Comparison of ENCODE assay signal across 8 mouse cellular contexts in genomic region chr4:101497336-101497735, GRCm38 (mm10). TPM values are rescaled to one million over a fixed set of nuclear protein-coding genes. Genes with fewer than 3 reads are reported as not detected.
DNase-seq lines count a peak whose midpoint lies in the region; ATAC-seq and TF ChIP-seq lines count a peak whose summit lies in the region.

No protein-coding gene starts in this region.

- H3K27me3 ChIP-seq in thymus, adult 2 months (ENCODE audit: control insufficient read depth, insufficient read depth, low read length), result peaks cover 3% of the 10 kb centered on the region; the same call in 1 of the 2 replicates
- H3K27me3 ChIP-seq in hindbrain, embryonic 10.5 days (ENCODE audit: insufficient read depth, poor library complexity, severe bottlenecking), result peaks cover 63% of the 10 kb centered on the region
- peaks cover 35% of the 10 kb centered on the region for H3K27me3 ChIP-seq in limb, embryonic 15.5 days

- peak overlapping the region; percentile 9; the same call in 1 of the 2 replicates for H3K4me3 ChIP-seq in thymus, adult 2 months (ENCODE audit: control insufficient read depth, insufficient read depth, low read length)
- H3K4me3 ChIP-seq in hindbrain, embryonic 10.5 days, result peak overlapping the region; percentile 64
- H3K4me3 ChIP-seq in limb, embryonic 15.5 days, result peak overlapping the region; percentile 54

- no peaks in the 10 kb centered on the region for H3K9me3 ChIP-seq in hindbrain, embryonic 10.5 days
- H3K9me3 ChIP-seq in limb, embryonic 15.5 days, result no peaks in the 10 kb centered on the region

- H3K4me2 ChIP-seq in limb, embryonic 15.5 days, result peak overlapping the region; percentile 99

- ATAC-seq in limb, embryonic 15.5 days (ENCODE audit: insufficient number of reproducible peaks, low FRiP score, low TSS enrichment, low read depth), result no peak

- no peak overlapping the region for H3K9ac ChIP-seq in limb, embryonic 15.5 days

- 3% methylated on average over 14 of the region's 14 CpGs for WGBS in thymus, adult 2 months
- 5% methylated on average over 14 of the region's 14 CpGs for WGBS in hindbrain, embryonic 10.5 days
- WGBS in limb, embryonic 15.5 days, result 5% methylated on average over 14 of the region's 14 CpGs

- TF ChIP-seq CTCF in thymus, adult 2 months (IDR thresholded peaks at IDR 0.05; ENCODE audit: borderline replicate concordance, control insufficient read depth, extremely low read depth, insufficient read depth, low read length, poor library complexity), result no peak

- H3K27ac ChIP-seq in thymus, adult 2 months (ENCODE audit: control insufficient read depth, insufficient read depth, low read length), result no peak overlapping the region
- H3K27ac ChIP-seq in hindbrain, embryonic 10.5 days, result no peak overlapping the region
- no peak overlapping the region for H3K27ac ChIP-seq in limb, embryonic 15.5 days

- H3K36me3 ChIP-seq in thymus, adult 2 months (ENCODE audit: control insufficient read depth, insufficient read depth, low read length), result no peaks in the 10 kb centered on the region
- H3K36me3 ChIP-seq in hindbrain, embryonic 10.5 days, result no peaks in the 10 kb centered on the region
- no peaks in the 10 kb centered on the region for H3K36me3 ChIP-seq in limb, embryonic 15.5 days

- H3K4me1 ChIP-seq in thymus, adult 2 months (replicated peaks; ENCODE audit: control insufficient read depth, insufficient read depth, low read length), result peaks cover 15% of the 10 kb centered on the region
- peaks cover 22% of the 10 kb centered on the region for H3K4me1 ChIP-seq in hindbrain, embryonic 10.5 days (replicated peaks)
- H3K4me1 ChIP-seq in limb, embryonic 15.5 days, result peaks cover 16% of the 10 kb centered on the region

- DNase-seq in embryo, embryonic 10 days (ENCODE audit: low spot score), result peak; percentile 24
- no peak for DNase-seq in embryo, embryonic 9.5 days (ENCODE audit: extremely low spot score)
- peak; percentile 21 for DNase-seq in thymus, adult 2 months
- no peak for DNase-seq in thymus, postnatal 36 days
- DNase-seq in hindbrain, embryonic 10.5 days (ENCODE audit: low spot score), result peak; percentile 28
- DNase-seq in retina, embryonic 14.5 days (ENCODE audit: low spot score), result peak; percentile 34
- DNase-seq in urinary bladder, postnatal 4 days (ENCODE audit: low spot score in 2 of 2), result no peak

- TF ChIP-seq POLR2A in thymus, adult 2 months (IDR thresholded peaks at IDR 0.05; ENCODE audit: control insufficient read depth, extremely low read depth, insufficient read depth, low read length, poor library complexity), result peak; percentile 28; the same call in 1 of the 2 replicates

RNA-seq across cellular contexts. Expression of gene Dnajc6, which starts 0.9 kb away (rescaled TPM):
- 29.6 and 31.9 TPM in 2 replicates for polyA plus RNA-seq in thymus, adult 2 months (2012; rRNA removed)
- polyA plus RNA-seq in hindbrain, embryonic 10.5 days (2016; fragmentation: Nextera tagmentation; extraction: Ambion mirVana), result 1.6 and 3.7 TPM in 2 replicates
- 0.45 and 1.3 TPM in 2 replicates for polyA plus RNA-seq in limb, embryonic 15.5 days (2015; fragmentation: Nextera tagmentation; extraction: Ambion mirVana)

Comparison
In these comparisons a context has a peak if more than half of its experiments do, and no peak if none do; other contexts are left out.
1. DNase-seq: peak in embryo, embryonic 10 days (single experiment), thymus, adult 2 months (single experiment), hindbrain, embryonic 10.5 days (single experiment) and retina, embryonic 14.5 days (single experiment); none in embryo, embryonic 9.5 days (single experiment), thymus, postnatal 36 days (0 of 2) and urinary bladder, postnatal 4 days (0 of 2).
2. H3K4me3 ChIP-seq: peak in every context shown above with its lines; median percentile 64 in hindbrain, embryonic 10.5 days; 54 in limb, embryonic 15.5 days; 9 in thymus, adult 2 months.